Comparison of ENCODE assay signal across 8 mouse cellular contexts in the genomic region with DNA sequence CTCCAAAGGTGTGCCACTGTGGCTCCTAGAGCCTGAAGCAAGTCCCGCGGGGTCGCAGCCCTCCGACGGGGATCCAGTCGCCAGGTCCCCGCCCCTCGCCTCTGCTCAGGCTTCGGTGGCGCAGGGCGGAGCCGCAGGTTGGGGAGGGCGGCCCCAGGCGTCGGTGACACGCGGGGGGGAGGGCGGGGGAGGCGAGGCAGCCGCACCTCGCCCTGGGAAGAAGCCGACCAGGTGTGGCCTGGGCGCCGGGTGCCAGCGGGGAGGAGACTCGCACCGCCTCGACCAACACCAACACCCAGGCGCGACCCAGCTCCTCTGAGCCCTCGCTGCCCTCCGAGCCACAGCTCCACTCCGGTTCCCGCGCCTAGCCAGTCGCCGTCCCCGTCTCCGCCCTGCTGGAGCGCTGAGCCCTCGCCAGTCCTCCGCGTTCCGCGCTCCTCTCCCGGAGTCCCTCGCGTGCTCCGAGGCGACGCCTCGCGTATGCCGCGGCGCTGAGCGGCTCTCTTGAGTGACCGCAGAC. TPM values are rescaled to one million over a fixed set of nuclear protein-coding genes. Genes with fewer than 3 reads are reported as not detected.
DNase-seq lines count a peak whose midpoint lies in the region; ATAC-seq lines count a peak whose summit lies in the region.

A gene (plus strand): TSS at position 226 of the 520 bp plus-strand sequence.

- DNase-seq in left cerebral cortex, adult 18-20 months (ENCODE audit: low spot score in 2 of 2), result peak; percentile 8 to 21
- DNase-seq in left cerebral cortex, postnatal 25 days (ENCODE audit: low spot score in 2 of 2), result no peak
- DNase-seq in embryo, embryonic 9.5 days (ENCODE audit: extremely low spot score), result peak; percentile 53
- DNase-seq in lung, postnatal 10 days, result peak; percentile 60
- DNase-seq in retina, embryonic 14.5 days (ENCODE audit: low spot score), result peak; percentile 66
- peak; percentile 81 for DNase-seq in yolk sac, embryonic 10.5 days (ENCODE audit: low spot score)

- peak within 1 kb of the TSS; percentile 96 for H3K27ac ChIP-seq in heart, embryonic 13.5 days (replicated peaks)
- peak within 1 kb of the TSS; percentile 70 for H3K27ac ChIP-seq in kidney, embryonic 15.5 days

- peak within 1 kb of the TSS; percentile 97 for H3K9ac ChIP-seq in heart, embryonic 13.5 days
- peak within 1 kb of the TSS; percentile 53 for H3K9ac ChIP-seq in kidney, embryonic 15.5 days

- H3K4me1 ChIP-seq in heart, embryonic 13.5 days, result peaks cover 72% of the 10 kb centered on the region
- peaks cover 29% of the 10 kb centered on the region for H3K4me1 ChIP-seq in kidney, embryonic 15.5 days

- H3K4me3 ChIP-seq in heart, embryonic 13.5 days, result peak within 1 kb of the TSS; percentile 79
- peak within 1 kb of the TSS; percentile 53 for H3K4me3 ChIP-seq in kidney, embryonic 15.5 days (replicated peaks)

- no peaks in the 10 kb centered on the region for H3K36me3 ChIP-seq in heart, embryonic 13.5 days
- no peaks in the 10 kb centered on the region for H3K36me3 ChIP-seq in kidney, embryonic 15.5 days

- no peaks in the 10 kb centered on the region for H3K9me3 ChIP-seq in heart, embryonic 13.5 days
- no peaks in the 10 kb centered on the region for H3K9me3 ChIP-seq in kidney, embryonic 15.5 days (replicated peaks)

- WGBS in heart, embryonic 13.5 days, result under 1% methylated on average over 52 of the region's 58 CpGs
- WGBS in kidney, embryonic 15.5 days, result under 1% methylated on average over 54 of the region's 58 CpGs

- H3K27me3 ChIP-seq in heart, embryonic 13.5 days (replicated peaks), result no peaks in the 10 kb centered on the region; the same call in 1 of the 2 replicates
- peaks cover 51% of the 10 kb centered on the region for H3K27me3 ChIP-seq in kidney, embryonic 15.5 days

- intact Hi-C loops in left cerebral cortex, postnatal 25 days (cut with DNase I), result no loop called here

- ATAC-seq in heart, embryonic 13.5 days (ENCODE audit: extremely low read depth, insufficient number of reproducible peaks, low FRiP score, low TSS enrichment), result peak; percentile 68; the same call in 1 of the 2 replicates
- ATAC-seq in kidney, embryonic 15.5 days (replicated peaks; ENCODE audit: low FRiP score), result peak; percentile 77

- peak within 1 kb of the TSS; percentile 75 for H3K4me2 ChIP-seq in heart, embryonic 13.5 days
- peak within 1 kb of the TSS; percentile 85 for H3K4me2 ChIP-seq in kidney, embryonic 15.5 days

RNA-seq across cellular contexts. Expression of the gene that starts here (rescaled TPM):
- under 1 TPM; 0.21 to 0.23 TPM for total RNA-seq in left cerebral cortex, adult 18-20 months (2021)
- under 1 TPM; 0.16 TPM for total RNA-seq in left cerebral cortex, postnatal 25 days (2021)
- polyA plus RNA-seq in heart, embryonic 13.5 days (2015; fragmentation: Nextera tagmentation; extraction: Ambion mirVana), result 29.9 and 31.9 TPM in 2 replicates
- polyA plus RNA-seq in kidney, embryonic 15.5 days (2015; fragmentation: Nextera tagmentation; extraction: Ambion mirVana), result 5.1 TPM in 2 replicates

Comparison
In these comparisons a context has a peak if more than half of its experiments do, and no peak if none do; other contexts are left out.
1. Peak in DNase-seq in left cerebral cortex, adult 18-20 months; RNA of the gene not detected or under 1 TPM.
2. DNase-seq: peak in embryo, embryonic 9.5 days (single experiment), lung, postnatal 10 days (single experiment), retina, embryonic 14.5 days (single experiment) and yolk sac, embryonic 10.5 days (single experiment); none in left cerebral cortex, postnatal 25 days (0 of 2).